Mouse (Mus musculus): ENCODE data around the gene Cyp2w1.
A peak's percentile ranks its signal among the peaks of the same experiment; 100 is the strongest.
"Not testable (repeated sequence)": the region's sequence is repeated elsewhere in the genome, so short reads cannot be mapped to it uniquely, and the experiment has no call there.

Gene Cyp2w1

GRCm38 (mm10) chr5:139333301-139334013 lies 19.0 kb upstream of the Cyp2w1 start:
- no peak for DNase-seq

DNA sequence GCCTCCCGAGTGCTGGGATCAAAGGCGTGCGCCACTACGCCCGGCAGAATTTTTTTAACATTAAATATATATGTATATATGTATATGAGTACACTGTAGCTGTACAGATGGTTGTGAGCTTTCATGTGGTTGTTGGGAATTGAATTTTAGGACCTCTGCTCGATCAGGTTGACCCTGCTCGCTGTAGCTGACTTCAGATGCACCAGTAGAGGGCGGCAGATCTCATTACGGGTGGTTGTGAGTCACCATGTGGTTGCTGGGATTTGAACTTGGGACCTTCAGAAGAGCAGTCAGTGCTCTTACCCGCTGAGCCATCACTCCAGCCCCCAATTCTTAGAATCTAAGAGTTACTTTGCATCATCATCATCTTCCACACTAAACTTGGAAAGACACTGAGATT lies 18.0 kb upstream of the Cyp2w1 start:
- not testable (repeated sequence) for DNase-seq

GRCm38 (mm10) chr5:139335634-139336033 lies 16.8 kb upstream of the Cyp2w1 start:
- no peak for DNase-seq

DNA sequence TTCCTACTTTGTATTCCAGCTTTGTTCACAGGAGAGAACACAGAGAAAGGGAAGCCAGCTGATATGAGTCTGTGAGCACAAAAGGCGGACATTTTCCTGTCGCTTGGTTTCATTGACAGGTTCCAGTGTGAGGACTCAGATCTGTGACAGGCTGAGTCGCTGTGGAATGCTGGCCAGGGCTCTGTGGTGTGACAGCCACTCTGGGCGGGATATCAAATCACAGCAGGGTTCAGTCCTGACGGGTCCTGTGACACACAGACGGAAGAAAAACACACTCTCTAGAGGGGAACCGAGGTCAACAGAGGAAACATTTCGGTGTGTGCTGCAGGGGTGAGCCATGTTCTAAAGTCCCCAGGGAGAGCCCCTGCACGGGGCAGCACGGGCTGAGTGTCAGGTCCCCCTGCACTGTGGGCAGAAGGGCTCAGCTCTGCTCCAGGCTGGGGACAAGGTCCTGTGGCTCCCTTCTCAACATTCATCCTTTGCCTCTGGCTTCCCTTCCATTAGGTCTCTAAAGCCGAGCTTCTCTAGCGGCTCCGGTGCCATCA lies 14.5 kb upstream of the Cyp2w1 start:
- peak; percentile 94 to 95 for DNase-seq

DNA sequence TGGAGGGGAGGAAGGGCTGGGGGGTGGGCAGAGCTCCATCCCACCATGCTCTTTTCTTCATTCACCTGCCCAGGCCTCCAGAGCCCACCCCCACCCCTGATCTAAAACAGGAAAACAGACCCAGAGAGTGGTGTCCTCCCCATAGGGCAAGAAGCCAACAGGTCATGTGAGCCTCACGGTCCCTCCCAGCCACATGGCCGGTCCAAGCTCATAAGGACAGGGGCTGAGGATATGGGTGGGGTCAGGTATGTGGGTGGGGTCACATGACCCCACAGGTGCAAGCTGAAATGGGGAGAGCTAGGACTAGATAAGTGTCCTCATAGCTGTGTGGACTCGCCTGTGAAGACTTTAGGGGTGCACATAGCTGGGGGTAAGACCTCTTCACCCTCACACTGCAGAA lies 14.0 kb upstream of the Cyp2w1 start:
- peak; percentile 81 to 89 for DNase-seq

DNA sequence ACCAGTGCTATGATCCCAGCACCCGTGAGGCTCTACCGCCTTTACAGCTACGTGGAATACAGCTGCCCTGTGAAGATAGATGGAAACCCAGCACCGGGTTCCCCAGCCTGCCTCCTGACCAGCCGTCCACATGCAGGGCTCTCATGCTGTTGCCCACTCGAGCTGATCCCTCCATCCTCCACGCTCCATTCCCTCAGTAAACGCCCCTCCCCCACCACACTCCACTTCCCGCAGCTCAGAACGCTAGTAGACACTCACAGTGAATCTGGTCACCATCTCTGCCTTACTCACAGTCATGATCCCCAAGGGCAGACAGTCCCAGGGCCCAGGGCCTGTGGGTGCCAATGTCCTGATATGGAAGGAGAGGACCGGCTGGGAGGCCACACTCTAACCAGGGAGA lies 13.5 kb upstream of the Cyp2w1 start:
- DNase-seq = peak; percentile 59 to 71

DNA sequence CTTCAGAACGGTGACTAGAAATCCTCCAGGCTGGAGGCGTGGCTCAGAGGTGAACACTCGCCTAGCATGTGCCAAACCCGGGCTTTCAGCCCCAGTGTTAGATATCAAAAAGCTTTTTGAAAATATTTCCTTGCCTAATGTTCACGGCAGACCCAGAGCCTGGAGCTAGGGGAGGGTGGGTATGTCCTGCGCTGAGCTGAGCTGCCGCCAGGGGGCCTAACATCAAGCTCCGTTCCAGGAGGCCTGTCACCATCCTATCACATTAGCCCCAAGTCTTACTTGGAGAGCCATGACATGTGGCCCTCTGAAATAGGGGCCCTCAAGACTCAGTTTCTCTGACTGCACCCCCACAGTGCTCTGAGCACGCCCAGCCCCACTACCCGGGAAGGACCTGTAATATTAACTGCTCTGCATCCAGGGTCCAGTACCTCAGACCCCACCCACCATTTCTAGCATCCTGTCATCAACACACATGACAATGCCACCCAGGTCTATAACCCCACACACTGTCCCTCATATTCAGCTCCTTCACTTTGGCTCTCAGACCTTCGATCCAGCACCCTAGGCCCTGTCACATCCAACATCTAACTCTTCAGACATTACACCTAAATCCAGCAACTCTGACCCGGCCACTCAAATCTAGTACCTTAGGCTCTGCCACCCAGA lies 8.3 kb upstream of the Cyp2w1 start:
- peak; percentile 88 to 91 for DNase-seq

DNA sequence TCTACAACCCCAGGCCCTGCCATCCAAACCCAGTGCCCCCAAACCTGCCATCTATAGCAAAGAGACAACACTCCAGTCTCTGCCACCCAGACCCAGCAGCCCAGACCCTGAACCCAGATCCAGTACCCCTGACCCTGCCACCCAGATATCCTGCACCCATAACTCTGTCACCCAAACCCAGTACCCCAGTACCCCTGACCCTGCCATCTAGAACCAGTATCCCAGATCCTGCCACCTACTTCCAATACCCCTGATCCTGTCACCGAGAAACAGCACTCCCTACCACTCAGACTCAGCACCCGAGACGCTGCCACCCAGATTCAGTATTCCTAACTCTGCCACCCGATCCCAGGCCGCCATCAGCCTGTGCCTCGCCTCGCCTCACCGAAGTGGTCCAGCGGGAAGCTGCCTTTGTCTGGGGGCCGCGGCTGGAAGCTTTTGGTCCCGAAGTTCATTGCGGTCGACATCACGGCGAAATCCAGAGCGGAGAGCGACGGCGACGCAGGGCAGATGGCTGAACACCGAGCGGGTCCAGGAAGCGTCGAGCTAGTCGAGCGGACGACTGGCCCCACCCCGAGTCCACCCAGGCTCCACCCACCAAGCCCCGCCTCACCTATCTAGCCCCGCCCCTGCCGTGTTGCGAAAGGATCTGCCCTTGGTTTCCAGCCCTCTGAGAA lies 7.6 kb upstream of the Cyp2w1 start:
- peak; percentile 97 for DNase-seq

GRCm38 (mm10) chr5:139345364-139345714 lies 7.1 kb upstream of the Cyp2w1 start:
- no peak for DNase-seq

- no peak for DNase-seq
Measured at GRCm38 (mm10) chr5:139347225-139347624, 5.2 kb upstream of the Cyp2w1 start.

DNA sequence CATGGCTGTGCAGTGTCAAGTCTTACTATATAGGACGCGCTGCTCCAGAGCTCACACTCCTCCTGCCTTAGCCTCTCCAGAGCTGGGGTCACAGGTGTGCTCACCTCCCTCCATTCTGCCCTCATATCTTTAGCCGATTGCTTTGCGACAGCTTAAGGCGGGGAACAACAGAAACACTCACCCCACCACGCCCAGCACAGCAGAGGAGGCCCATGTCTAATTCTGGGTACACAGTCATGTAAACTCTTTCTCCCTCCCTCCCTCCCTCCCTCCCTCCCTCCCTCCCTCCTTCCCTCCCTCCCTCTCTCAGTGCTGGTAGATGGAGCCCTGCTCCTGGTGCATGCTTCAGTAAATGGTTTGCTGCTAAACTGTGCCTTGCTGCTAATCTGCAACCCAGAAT lies 2.7 kb upstream of the Cyp2w1 start:
- DNase-seq = no peak

DNA sequence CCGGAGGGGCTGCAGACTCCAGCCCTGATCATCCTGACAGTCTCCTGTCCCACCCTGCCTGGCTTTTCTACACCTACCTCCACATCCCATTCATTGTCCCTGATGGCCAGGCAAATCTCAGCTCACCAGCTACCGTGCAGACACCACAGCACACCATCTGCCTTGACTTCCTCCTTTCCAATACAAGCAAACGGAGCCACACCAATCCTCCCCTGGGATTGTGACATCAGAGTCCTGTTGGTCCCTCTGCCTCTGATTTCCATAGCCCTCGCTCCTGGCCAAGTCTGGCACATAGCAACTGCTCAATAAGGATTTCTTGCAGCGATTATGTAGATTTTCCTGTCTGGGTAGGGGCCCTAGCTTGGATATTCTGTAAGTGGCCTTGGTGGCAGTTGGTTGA lies 1.3 kb upstream of the Cyp2w1 start, which contains the start of gene Cox19:
TSS of gene Cox19 (minus strand) at position 285 of the 400 bp plus-strand sequence.
- DNase-seq = no peak

DNA sequence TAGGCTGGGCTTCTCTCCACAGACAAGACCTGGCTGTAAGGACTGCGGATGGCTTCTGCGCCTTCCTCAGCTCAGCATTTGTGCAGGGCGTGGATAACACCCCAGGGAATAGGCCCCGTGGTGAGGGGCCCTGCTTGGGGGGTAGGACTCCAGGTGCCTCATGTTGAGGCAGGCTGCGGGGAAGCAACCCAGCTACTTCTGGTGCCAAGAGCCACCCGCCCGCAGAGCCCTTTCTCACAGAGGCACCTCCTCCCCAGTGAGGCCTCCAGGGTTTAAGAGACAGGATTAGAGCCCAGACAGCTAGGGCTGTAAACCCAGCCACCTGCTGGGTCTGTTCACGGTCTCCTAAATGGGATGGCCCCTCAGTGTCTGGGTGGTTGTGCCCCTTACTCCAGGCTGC lies 789 bp upstream of the Cyp2w1 start:
- no peak for DNase-seq

DNA sequence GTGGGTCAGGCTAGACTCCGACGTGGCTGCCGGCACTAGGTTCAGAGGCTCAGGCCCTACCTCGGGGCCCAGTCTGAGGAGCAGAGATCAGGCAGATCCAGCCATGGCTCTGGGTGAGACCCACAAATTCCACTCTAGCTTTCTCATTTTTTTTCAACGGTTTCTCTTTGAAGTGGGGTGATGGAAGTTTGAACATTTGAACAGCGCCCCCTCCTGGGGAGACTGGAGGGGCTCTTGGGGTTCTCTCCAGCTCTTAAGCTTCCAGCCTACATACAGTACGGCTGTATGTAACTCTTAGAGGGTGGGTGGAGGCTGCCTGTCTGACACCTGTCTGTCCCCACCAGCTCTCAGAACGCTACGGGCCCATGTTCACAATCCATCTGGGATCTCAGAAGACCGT lies 1.1 kb downstream of the Cyp2w1 start:
- DNase-seq = no peak

DNA sequence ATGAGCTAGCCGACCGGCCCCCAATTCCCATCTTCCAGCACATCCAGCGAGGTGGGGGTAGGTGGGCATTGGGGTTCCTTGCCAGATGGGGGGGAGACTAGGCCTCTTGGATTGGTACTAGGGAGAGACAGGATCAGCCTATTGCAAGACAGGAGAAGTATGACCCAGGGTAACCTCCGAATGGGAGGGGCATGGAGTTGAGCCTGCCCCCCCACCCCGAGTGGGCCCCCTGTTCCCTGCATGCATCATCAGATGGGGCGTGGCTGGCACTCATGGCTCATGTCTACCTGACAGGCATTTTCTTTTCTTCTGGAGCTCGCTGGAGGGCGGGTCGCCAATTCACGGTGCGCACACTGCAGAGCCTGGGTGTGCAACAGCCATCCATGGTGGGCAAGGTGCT lies 1.5 kb downstream of the Cyp2w1 start:
- no peak for DNase-seq

GRCm38 (mm10) chr5:139355235-139355772 lies 2.9 kb downstream of the Cyp2w1 start:
- DNase-seq = peak; percentile 93 to 97

- peak; percentile 81 for DNase-seq
Measured at GRCm38 (mm10) chr5:139358653-139359052, 6.2 kb downstream of the Cyp2w1 start.

DNA sequence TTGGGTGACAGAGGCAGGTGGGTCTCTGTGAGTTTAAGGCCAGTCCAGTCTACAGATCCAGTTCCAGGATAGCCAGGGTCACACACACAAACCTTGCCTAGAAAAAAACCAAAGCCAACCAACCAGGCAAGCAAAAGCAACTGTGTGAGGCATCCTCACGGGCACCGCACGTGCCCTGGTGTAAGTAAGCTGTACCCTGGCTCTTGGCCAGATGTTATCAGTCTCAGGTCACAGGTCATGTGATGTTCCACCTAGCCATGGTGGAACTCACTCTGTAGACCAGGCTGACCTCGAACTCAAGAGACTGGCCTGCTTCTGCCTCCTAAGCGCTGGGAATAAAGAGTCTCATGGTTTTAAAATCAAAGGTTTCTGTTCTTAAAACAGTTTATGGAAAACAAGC lies 6.8 kb downstream of the Cyp2w1 start:
- no peak for DNase-seq

GRCm38 (mm10) chr5:139363858-139364257 lies 11.4 kb downstream of the Cyp2w1 start:
- peak; percentile 86 to 87 for DNase-seq

DNA sequence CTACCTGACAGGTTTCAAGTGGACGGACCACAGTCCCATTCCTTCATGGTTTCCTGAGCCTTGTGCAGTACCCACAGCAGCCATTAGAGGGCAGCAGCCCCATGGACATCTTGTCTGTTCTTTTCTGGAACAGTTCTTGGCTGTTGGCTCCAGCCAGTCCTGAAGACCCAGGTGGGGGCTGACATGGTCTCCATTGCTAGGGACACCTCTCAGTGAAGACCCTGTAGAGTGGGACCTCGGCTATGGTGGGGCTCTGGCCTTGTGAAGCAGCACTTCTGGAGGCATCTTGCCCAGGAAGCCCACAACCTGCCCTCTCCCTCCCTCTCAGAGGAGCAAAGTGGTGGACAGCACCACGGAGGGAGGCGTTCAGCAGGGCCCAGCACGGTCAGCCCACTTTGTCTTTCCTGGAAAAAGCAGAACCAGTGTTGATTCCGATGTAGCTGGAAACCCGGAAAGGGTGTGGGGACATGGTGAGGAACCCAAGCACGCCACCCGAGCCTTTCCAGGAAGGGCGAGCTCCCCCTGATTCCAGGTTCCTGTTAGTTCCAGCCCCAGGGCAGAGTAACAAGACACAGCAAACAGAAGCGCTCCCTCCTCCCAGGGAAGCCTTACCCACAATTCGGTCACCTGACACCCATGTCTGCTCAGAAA lies 12.0 kb downstream of the Cyp2w1 start:
- peak; percentile 98 to 99 for DNase-seq

GRCm38 (mm10) chr5:139364911-139365571 lies 12.6 kb downstream of the Cyp2w1 start:
- peak; percentile 64 to 67 for DNase-seq

- no peak for DNase-seq
Measured at GRCm38 (mm10) chr5:139365827-139366226, 13.4 kb downstream of the Cyp2w1 start.
